Mouse (Mus musculus) left cerebral cortex, adult 8-10 months (tissue): Measurements from ENCODE around the gene Gm28308. TPM values are rescaled to one million over a fixed set of nuclear protein-coding genes. Genes with fewer than 3 reads are reported as not detected.
A peak's percentile ranks its signal among the peaks of the same experiment; 100 is the strongest.

Experiments
- DNase-seq, 2 experiments: peaks; one replicate each; pipeline ENCODE4 v3.0.0; 2022; ENCODE audit warnings: low spot score in 2 of 2
- microRNA-seq, 2 experiments: library from miRNA; unstranded; fragments of <30 nt; microRNA quantifications; one replicate each; pipeline ENCODE4 v1.2.0; 2022
- total RNA-seq, 4 experiments: library from RNA; stranded (reverse); gene quantifications; 2 replicates each; pipeline ENCODE4 v1.2.4; 2022

Gm28308 gene
- total RNA-seq, 4 experiments from 2014 or later, result not detected

GRCm38 (mm10) chr6:52157466-52158275, 55.5 kb downstream of the Gm28308 start:
- no peak for DNase-seq

GRCm38 (mm10) chr6:52156551-52157200, 56.5 kb downstream of the Gm28308 start:
- DNase-seq, result no peak

- no peak for DNase-seq
Measured at GRCm38 (mm10) chr6:52155471-52155870, 57.7 kb downstream of the Gm28308 start.

- no peak for DNase-seq
Measured at GRCm38 (mm10) chr6:52154044-52154443, 59.1 kb downstream of the Gm28308 start.

- DNase-seq, result no peak
Measured at GRCm38 (mm10) chr6:52153270-52153669, 59.9 kb downstream of the Gm28308 start.

GRCm38 (mm10) chr6:52152226-52153193, 60.6 kb downstream of the Gm28308 start:
- no peak for DNase-seq

GRCm38 (mm10) chr6:52151571-52151970, 61.6 kb downstream of the Gm28308 start:
- DNase-seq, result no peak

- DNase-seq, result no peak
Measured at GRCm38 (mm10) chr6:52150401-52150966, 62.7 kb downstream of the Gm28308 start.

GRCm38 (mm10) chr6:52139115-52139514, 74.0 kb downstream of the Gm28308 start:
- no peak for DNase-seq

- no peak for DNase-seq
Measured at GRCm38 (mm10) chr6:52138576-52138975, 74.6 kb downstream of the Gm28308 start.

GRCm38 (mm10) chr6:52137841-52138535, 75.2 kb downstream of the Gm28308 start:
- no peak for DNase-seq

GRCm38 (mm10) chr6:52123673-52124072, 89.5 kb downstream of the Gm28308 start:
- DNase-seq, result no peak

- DNase-seq, result no peak
Measured at GRCm38 (mm10) chr6:52121173-52121572, 92.0 kb downstream of the Gm28308 start.

GRCm38 (mm10) chr6:52118903-52119635, 94.1 kb downstream of the Gm28308 start:
- peak in 1 of 2 experiments; percentile 4 for DNase-seq

- DNase-seq, result no peak
Measured at GRCm38 (mm10) chr6:52115899-52116298, 97.2 kb downstream of the Gm28308 start.

Small RNA genes within 50 kb of the gene (microRNA-seq; reads per million reads assigned to microRNA genes)
- gene Mir196b, result 1.8 to 4.6 reads per million in 2 experiments

Other genes with a start within 250 kb of the Gm28308 start
- gene Skap2, start 200.8 kb downstream of the Gm28308 start, total RNA-seq, result 10 to 100 TPM; 14.0 to 20.9 (median 18.5) TPM
- gene Hoxa1, start 55.0 kb downstream of the Gm28308 start, total RNA-seq, result not detected
- gene Hoxa2, start 48.5 kb downstream of the Gm28308 start, total RNA-seq, result not detected
- not detected for gene 5730596B20Rik, start 35.8 kb downstream of the Gm28308 start, total RNA-seq
- gene Hoxa4, start 21.6 kb downstream of the Gm28308 start, total RNA-seq, result not detected
- gene Hoxa5, start 8.8 kb downstream of the Gm28308 start, total RNA-seq, result not detected
- gene Hoxa6, start 4.6 kb downstream of the Gm28308 start, total RNA-seq, result not detected
- not detected for gene Hoxa3, start within 50 bp of the Gm28308 start, total RNA-seq
- not detected for gene Hoxa7, start 8.5 kb upstream of the Gm28308 start, total RNA-seq
- not detected for gene Hoxa9, start 17.8 kb upstream of the Gm28308 start, total RNA-seq
- not detected for gene Hoxa10, start 27.5 kb upstream of the Gm28308 start, total RNA-seq
- gene Hoxa11, start 32.5 kb upstream of the Gm28308 start, total RNA-seq, result not detected
- not detected for gene Hoxa13, start 47.5 kb upstream of the Gm28308 start, total RNA-seq
- gene Evx1, start 100.2 kb upstream of the Gm28308 start, total RNA-seq, result not detected